Mouse (Mus musculus): ENCODE data around the gene Prune2. TPM values are rescaled to one million over a fixed set of nuclear protein-coding genes. Genes with fewer than 3 reads are reported as not detected.

The Prune2 gene
- polyA plus RNA-seq, 1 experiment from 2014 or later, result 0.67 TPM

DNA sequence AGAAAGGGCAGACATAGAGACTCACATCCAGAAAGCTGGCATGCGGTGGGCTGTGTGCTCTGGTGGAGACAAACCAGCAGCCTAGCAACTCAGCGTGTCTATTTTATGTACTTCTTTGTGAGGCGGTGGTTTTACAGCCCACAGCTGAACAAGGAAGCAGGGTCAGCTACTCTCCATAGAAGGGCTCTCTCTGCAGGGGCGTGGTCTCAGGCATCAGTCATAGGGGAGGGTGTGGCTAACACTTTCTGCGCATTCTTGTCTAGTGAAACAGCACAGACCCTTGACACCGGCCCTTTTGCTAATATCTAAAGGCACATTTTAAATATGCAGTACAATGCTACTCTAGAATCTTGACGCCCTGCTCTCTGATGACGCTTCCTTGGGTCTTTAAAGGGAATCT, 300.5 kb downstream of the Prune2 start:
- Histone ChIP-seq H3K9me3 (ENCODE audit: low read length) (no peaks in the 10 kb centered on the region), H3K4me2 (ENCODE audit: low read depth, low read length) (no peak overlapping the region), H3K36me3 (replicated peaks; ENCODE audit: insufficient read depth, low read length) (no peaks in the 10 kb centered on the region), H3K9ac (replicated peaks) (no peak overlapping the region), H3K27ac (ENCODE audit: low read depth) (no peak overlapping the region), H3K27me3 (ENCODE audit: insufficient read depth, low read length) (no peaks in the 10 kb centered on the region), H3K4me1 (ENCODE audit: insufficient read depth) (no peaks in the 10 kb centered on the region), H3K4me3 (ENCODE audit: low read depth, low read length) (no peak overlapping the region)
- DNase-seq, result peak; percentile 47
- ATAC-seq, result peak; percentile 36; the same call in 1 of the 2 replicates
- 52% methylated on average over 8 of the region's 8 CpGs for WGBS (ENCODE audit: insufficient replicate concordance)
- TF ChIP-seq EP300 (IDR thresholded peaks at IDR 0.05; ENCODE audit: low read depth) (no peak), CTCF (IDR thresholded peaks at IDR 0.05; ENCODE audit: low read depth) (no peak)

- Histone ChIP-seq H3K36me3 (replicated peaks; ENCODE audit: insufficient read depth, low read length) (no peaks in the 10 kb centered on the region), H3K9ac (replicated peaks) (no peak overlapping the region), H3K27ac (ENCODE audit: low read depth) (no peak overlapping the region), H3K4me3 (ENCODE audit: low read depth, low read length) (no peak overlapping the region), H3K4me2 (ENCODE audit: low read depth, low read length) (no peak overlapping the region), H3K4me1 (ENCODE audit: insufficient read depth) (no peaks in the 10 kb centered on the region), H3K9me3 (ENCODE audit: low read length) (no peaks in the 10 kb centered on the region), H3K27me3 (ENCODE audit: insufficient read depth, low read length) (no peaks in the 10 kb centered on the region)
- DNase-seq (no peak), ATAC-seq (no peak)
- 78% methylated on average over 10 of the region's 10 CpGs for WGBS (ENCODE audit: insufficient replicate concordance)
- TF ChIP-seq CTCF (IDR thresholded peaks at IDR 0.05; ENCODE audit: low read depth) (no peak), EP300 (IDR thresholded peaks at IDR 0.05; ENCODE audit: low read depth) (no peak)
Measured at GRCm38 (mm10) chr19:17256867-17257266, 300.9 kb downstream of the Prune2 start.

GRCm38 (mm10) chr19:17263181-17263580, 307.3 kb downstream of the Prune2 start:
- no peaks in the 10 kb centered on the region for H3K9me3 ChIP-seq (ENCODE audit: low read length)
- no peak overlapping the region for H3K4me3 ChIP-seq (ENCODE audit: low read depth, low read length)
- no peaks in the 10 kb centered on the region for H3K36me3 ChIP-seq (replicated peaks; ENCODE audit: insufficient read depth, low read length)
- no peaks in the 10 kb centered on the region for H3K27me3 ChIP-seq (ENCODE audit: insufficient read depth, low read length)
- H3K4me2 ChIP-seq (ENCODE audit: low read depth, low read length), result no peak overlapping the region
- DNase-seq (no peak), ATAC-seq (no peak)
- TF ChIP-seq EP300 (IDR thresholded peaks at IDR 0.05; ENCODE audit: low read depth), result no peak
- TF ChIP-seq CTCF (IDR thresholded peaks at IDR 0.05; ENCODE audit: low read depth), result no peak
- 77% methylated on average over 2 of the region's 2 CpGs for WGBS (ENCODE audit: insufficient replicate concordance)
- no peak overlapping the region for H3K9ac ChIP-seq (replicated peaks)
- H3K27ac ChIP-seq (ENCODE audit: low read depth), result no peak overlapping the region
- no peaks in the 10 kb centered on the region for H3K4me1 ChIP-seq (ENCODE audit: insufficient read depth)

DNA sequence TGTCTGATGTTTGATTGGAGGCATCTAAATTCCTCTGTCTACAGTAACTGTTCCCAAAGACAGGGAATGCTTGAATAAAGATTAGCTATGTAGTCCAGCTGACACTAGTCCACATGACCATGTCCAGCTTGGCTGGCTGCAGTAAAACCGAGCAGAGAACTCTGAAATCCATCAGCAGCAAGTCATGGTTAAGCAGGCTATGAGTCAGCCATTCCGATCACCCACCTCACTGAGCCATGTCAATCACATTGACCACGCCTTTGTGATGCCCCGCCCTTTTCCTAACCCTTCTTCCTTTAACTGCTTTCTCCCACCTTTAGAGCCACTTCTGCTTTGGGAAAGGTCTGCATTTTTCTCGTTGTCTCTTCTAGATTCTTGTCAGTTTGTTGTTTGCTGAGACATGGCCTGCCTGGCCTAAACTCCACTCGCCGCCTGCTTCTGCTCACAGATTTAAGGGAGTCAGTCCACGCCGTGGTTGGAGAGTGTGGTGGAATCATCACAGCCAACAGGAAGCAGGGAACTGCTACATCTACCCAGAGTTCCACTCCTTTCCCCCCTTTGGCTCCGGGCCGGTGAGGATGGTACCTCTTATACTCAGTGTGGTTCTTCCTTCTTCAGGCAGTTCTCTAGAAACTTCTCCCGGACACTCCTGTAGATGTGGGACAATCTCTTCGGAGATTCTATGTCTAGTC, 307.9 kb downstream of the Prune2 start:
- Histone ChIP-seq H3K4me2 (ENCODE audit: low read depth, low read length) (no peak overlapping the region), H3K27me3 (ENCODE audit: insufficient read depth, low read length) (no peaks in the 10 kb centered on the region), H3K27ac (ENCODE audit: low read depth) (no peak overlapping the region), H3K9ac (replicated peaks) (no peak overlapping the region), H3K36me3 (replicated peaks; ENCODE audit: insufficient read depth, low read length) (no peaks in the 10 kb centered on the region), H3K9me3 (ENCODE audit: low read length) (no peaks in the 10 kb centered on the region), H3K4me3 (ENCODE audit: low read depth, low read length) (no peak overlapping the region), H3K4me1 (ENCODE audit: insufficient read depth) (no peaks in the 10 kb centered on the region)
- DNase-seq (no peak), ATAC-seq (peak; percentile 38; the same call in 1 of the 2 replicates)
- no peak for TF ChIP-seq EP300 (IDR thresholded peaks at IDR 0.05; ENCODE audit: low read depth)
- no peak for TF ChIP-seq CTCF (IDR thresholded peaks at IDR 0.05; ENCODE audit: low read depth)
- 61% methylated on average over 13 of the region's 13 CpGs for WGBS (ENCODE audit: insufficient replicate concordance)

- H3K36me3 ChIP-seq (replicated peaks; ENCODE audit: insufficient read depth, low read length), result no peaks in the 10 kb centered on the region
- no peak for TF ChIP-seq CTCF (IDR thresholded peaks at IDR 0.05; ENCODE audit: low read depth)
- TF ChIP-seq EP300 (IDR thresholded peaks at IDR 0.05; ENCODE audit: low read depth), result no peak
- no peak overlapping the region for H3K27ac ChIP-seq (ENCODE audit: low read depth)
- ATAC-seq (no peak), DNase-seq (no peak)
- H3K4me2 ChIP-seq (ENCODE audit: low read depth, low read length), result no peak overlapping the region
- no peak overlapping the region for H3K4me3 ChIP-seq (ENCODE audit: low read depth, low read length)
- no peak overlapping the region for H3K9ac ChIP-seq (replicated peaks)
- 65% methylated on average over 9 of the region's 9 CpGs for WGBS (ENCODE audit: insufficient replicate concordance)
- H3K4me1 ChIP-seq (ENCODE audit: insufficient read depth), result no peaks in the 10 kb centered on the region
- no peaks in the 10 kb centered on the region for H3K27me3 ChIP-seq (ENCODE audit: insufficient read depth, low read length)
- no peaks in the 10 kb centered on the region for H3K9me3 ChIP-seq (ENCODE audit: low read length)
Measured at GRCm38 (mm10) chr19:17264481-17265196, 308.7 kb downstream of the Prune2 start.

DNA sequence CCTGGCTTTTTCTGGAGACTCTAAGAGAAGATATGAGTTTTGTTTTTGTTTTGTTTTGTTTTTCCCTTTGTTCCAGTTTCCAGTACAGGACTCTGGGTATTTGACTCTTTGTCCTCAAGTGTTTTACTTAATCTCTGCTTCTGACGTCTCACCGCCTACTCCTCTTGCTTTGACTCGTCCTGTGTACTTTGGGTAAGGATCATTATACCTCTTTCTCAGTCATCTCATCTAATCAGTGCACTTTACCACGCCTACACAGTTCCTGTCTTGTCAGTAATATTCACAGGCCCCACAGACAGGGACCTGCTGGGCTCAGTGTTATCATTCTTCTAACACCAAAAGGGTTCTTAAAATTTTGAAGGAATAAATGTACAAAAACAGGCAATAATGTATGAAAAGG, 312.8 kb downstream of the Prune2 start:
- H3K4me1 ChIP-seq (ENCODE audit: insufficient read depth), result no peaks in the 10 kb centered on the region
- ATAC-seq (no peak), DNase-seq (no peak)
- no peak overlapping the region for H3K4me3 ChIP-seq (ENCODE audit: low read depth, low read length)
- TF ChIP-seq CTCF (IDR thresholded peaks at IDR 0.05; ENCODE audit: low read depth) (no peak), EP300 (IDR thresholded peaks at IDR 0.05; ENCODE audit: low read depth) (no peak)
- no peak overlapping the region for H3K4me2 ChIP-seq (ENCODE audit: low read depth, low read length)
- WGBS (ENCODE audit: insufficient replicate concordance), result 70% methylated on average over 4 of the region's 4 CpGs
- H3K27ac ChIP-seq (ENCODE audit: low read depth), result no peak overlapping the region
- no peak overlapping the region for H3K9ac ChIP-seq (replicated peaks)
- no peaks in the 10 kb centered on the region for H3K27me3 ChIP-seq (ENCODE audit: insufficient read depth, low read length)
- H3K9me3 ChIP-seq (ENCODE audit: low read length), result no peaks in the 10 kb centered on the region
- no peaks in the 10 kb centered on the region for H3K36me3 ChIP-seq (replicated peaks; ENCODE audit: insufficient read depth, low read length)

Data from liver, postnatal 0 days (tissue).